Mouse (Mus musculus): ENCODE data around the gene Stat2. TPM values are rescaled to one million over a fixed set of nuclear protein-coding genes. Genes with fewer than 3 reads are reported as not detected.
"Not testable (repeated sequence)": the region's sequence is repeated elsewhere in the genome, so short reads cannot be mapped to it uniquely, and the experiment has no call there.

Stat2 gene
- polyA plus RNA-seq, 1 experiment from 2014 or later = 19.3 TPM

DNA sequence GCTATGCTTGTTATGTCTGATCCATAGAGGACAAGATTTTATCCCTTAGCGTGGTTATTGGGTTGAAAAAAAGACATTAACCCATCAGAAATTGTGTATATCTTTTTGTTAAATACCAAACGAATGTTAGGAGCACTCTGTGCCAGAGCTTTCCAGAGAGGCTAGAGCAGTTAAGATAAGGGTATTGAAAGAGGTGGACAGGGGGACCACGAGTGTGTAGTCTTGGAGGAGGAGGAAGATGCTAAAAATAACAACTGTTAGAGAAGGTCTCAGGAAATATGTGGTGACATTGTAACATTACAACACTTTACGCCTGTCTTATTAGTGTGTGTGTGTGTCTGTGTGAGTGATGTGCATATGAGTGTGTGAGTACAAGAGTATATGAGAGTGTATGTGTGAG, 40.5 kb downstream of the Stat2 start:
- 90% methylated on average over 4 of the region's 4 CpGs for WGBS
- no peak overlapping the region for H3K27ac ChIP-seq
- no peak overlapping the region for H3K4me3 ChIP-seq
- no peaks in the 10 kb centered on the region for H3K4me1 ChIP-seq (replicated peaks)
- no peaks in the 10 kb centered on the region for H3K9me3 ChIP-seq
- peaks cover 89% of the 10 kb centered on the region for H3K36me3 ChIP-seq
- H3K27me3 ChIP-seq (ENCODE audit: insufficient read depth, poor library complexity, severe bottlenecking) = no peaks in the 10 kb centered on the region
- DNase-seq (ENCODE audit: low spot score) = no peak

DNA sequence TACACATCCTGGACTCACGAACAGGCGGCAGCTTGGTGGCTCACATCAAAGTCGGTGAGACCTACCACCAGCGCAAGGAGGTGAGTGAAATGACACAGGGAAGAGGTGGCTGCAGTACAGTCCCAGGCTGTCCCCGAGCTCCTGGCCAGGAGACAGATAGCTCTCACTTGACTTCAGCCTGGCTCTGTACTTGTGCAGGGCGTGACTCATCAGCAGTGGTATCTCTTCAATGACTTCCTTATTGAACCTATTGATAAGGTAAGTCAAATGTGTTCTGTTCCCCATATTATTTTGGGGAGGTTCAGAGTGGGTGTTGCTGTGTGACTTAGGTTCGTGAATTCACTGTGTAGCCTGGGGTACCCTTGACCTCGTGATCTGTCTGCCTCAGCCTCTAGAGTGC, 45.2 kb downstream of the Stat2 start:
- WGBS = 93% methylated on average over 8 of the region's 8 CpGs
- H3K9me3 ChIP-seq = no peaks in the 10 kb centered on the region
- H3K4me1 ChIP-seq (replicated peaks) = no peaks in the 10 kb centered on the region
- no peak for DNase-seq (ENCODE audit: low spot score)
- H3K4me3 ChIP-seq = no peak overlapping the region
- H3K36me3 ChIP-seq = peaks cover 99% of the 10 kb centered on the region
- H3K27ac ChIP-seq = no peak overlapping the region
- H3K27me3 ChIP-seq (ENCODE audit: insufficient read depth, poor library complexity, severe bottlenecking) = no peaks in the 10 kb centered on the region

DNA sequence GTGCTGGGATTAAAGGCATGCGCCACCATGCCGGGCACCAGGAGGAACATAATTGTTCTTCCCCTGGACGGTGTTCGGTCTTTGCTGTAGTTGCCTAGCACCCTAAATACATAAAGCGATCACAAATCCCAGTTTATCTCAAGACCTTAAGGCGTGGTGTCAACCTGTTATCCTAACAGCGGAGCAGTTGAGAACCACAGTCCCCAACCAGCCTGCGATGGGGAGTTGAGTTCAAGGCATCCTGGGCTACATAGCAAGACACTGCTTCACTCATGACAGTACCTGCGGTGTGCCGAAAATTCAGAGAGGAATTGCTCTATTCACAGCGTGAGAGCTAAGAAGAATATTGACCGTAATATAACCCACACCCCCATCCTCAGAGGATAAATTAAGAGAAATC, 51.3 kb downstream of the Stat2 start:
- Histone ChIP-seq H3K9me3 (no peaks in the 10 kb centered on the region), H3K27ac (peak overlapping the region; percentile 99), H3K36me3 (peaks cover 73% of the 10 kb centered on the region), H3K4me3 (peak overlapping the region; percentile 87), H3K4me1 (replicated peaks) (peaks cover 19% of the 10 kb centered on the region), H3K27me3 (ENCODE audit: insufficient read depth, poor library complexity, severe bottlenecking) (no peaks in the 10 kb centered on the region)
- peak; percentile 21 for DNase-seq (ENCODE audit: low spot score)
- WGBS = 69% methylated on average over 12 of the region's 12 CpGs

DNA sequence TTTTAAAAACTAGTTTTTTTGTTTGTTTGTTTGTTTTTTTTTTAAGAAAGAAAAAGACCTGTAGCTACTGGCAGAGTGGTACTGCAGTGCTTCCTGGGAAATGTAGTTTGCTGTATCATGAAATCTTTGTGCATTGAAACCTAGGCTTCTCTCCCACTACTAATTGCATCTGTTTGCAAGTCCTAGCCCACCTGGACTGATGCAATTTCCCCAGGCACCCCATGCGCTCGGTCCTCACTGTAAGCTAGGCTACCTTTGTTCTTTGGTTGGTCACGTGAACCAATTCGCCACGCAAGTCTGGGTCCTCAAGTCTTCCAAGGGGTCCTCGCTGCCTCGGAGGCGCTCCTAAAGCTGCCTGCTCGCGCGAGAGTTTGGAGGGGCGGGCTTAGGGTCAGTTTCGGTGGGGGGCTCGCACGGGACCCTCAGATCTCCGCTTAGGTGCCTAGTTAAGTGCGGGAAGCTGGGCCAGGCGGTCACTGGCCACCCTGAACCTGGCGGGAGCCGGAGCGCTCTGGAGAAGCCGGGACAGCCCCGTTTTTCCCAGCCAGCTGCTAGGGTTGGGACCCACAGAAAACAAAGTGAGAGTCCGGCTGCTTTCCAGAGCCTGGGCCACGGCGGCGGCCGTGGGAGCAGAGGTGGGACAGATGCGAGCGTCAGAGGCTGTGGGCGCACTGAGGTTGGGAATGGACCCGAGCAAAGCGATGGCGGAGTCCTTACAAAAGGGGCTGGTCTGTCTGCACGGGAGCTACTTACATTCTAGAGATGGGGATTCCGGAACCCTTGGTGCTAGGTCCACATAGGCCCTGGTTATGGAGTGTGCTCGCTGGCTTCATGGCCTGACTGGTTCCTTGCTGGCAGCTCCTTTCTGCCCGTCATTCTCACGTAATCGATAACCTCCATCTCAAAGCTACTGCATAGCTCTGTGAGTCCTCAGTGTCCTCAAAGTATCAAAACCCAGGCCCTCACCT, 52.1 kb downstream of the Stat2 start, which contains the start of gene Cnpy2:
Gene Cnpy2 (plus strand): TSS at position 319 of the 968 bp plus-strand sequence.
- H3K4me1 ChIP-seq (replicated peaks) = peaks cover 19% of the 10 kb centered on the region
- no peaks in the 10 kb centered on the region for H3K9me3 ChIP-seq
- no peaks in the 10 kb centered on the region for H3K27me3 ChIP-seq (ENCODE audit: insufficient read depth, poor library complexity, severe bottlenecking)
- DNase-seq (ENCODE audit: low spot score) = peak; percentile 96
- peaks cover 73% of the 10 kb centered on the region for H3K36me3 ChIP-seq
- peak within 1 kb of the TSS; percentile 87 for H3K4me3 ChIP-seq
- H3K27ac ChIP-seq = peak within 1 kb of the TSS; percentile 99
- WGBS = under 1% methylated on average over 40 of the region's 40 CpGs

- Histone ChIP-seq H3K36me3 (peaks cover 73% of the 10 kb centered on the region), H3K27me3 (ENCODE audit: insufficient read depth, poor library complexity, severe bottlenecking) (no peaks in the 10 kb centered on the region), H3K4me3 (peak overlapping the region; percentile 87), H3K27ac (peak overlapping the region; percentile 99), H3K9me3 (no peaks in the 10 kb centered on the region), H3K4me1 (replicated peaks) (peaks cover 19% of the 10 kb centered on the region)
- no peak for DNase-seq (ENCODE audit: low spot score)
- WGBS = 85% methylated on average over 8 of the region's 8 CpGs
Measured at GRCm38 (mm10) chr10:128323516-128323915, 53.2 kb downstream of the Stat2 start.

- WGBS = 95% methylated on average over 8 of the region's 8 CpGs
- no peak overlapping the region for H3K27ac ChIP-seq
- peaks cover 58% of the 10 kb centered on the region for H3K36me3 ChIP-seq
- no peak overlapping the region for H3K4me3 ChIP-seq
- H3K4me1 ChIP-seq (replicated peaks) = peaks cover 15% of the 10 kb centered on the region
- H3K27me3 ChIP-seq (ENCODE audit: insufficient read depth, poor library complexity, severe bottlenecking) = no peaks in the 10 kb centered on the region
- H3K9me3 ChIP-seq = no peaks in the 10 kb centered on the region
- DNase-seq (ENCODE audit: low spot score) = no peak
Measured at GRCm38 (mm10) chr10:128326825-128327224, 56.5 kb downstream of the Stat2 start.

DNA sequence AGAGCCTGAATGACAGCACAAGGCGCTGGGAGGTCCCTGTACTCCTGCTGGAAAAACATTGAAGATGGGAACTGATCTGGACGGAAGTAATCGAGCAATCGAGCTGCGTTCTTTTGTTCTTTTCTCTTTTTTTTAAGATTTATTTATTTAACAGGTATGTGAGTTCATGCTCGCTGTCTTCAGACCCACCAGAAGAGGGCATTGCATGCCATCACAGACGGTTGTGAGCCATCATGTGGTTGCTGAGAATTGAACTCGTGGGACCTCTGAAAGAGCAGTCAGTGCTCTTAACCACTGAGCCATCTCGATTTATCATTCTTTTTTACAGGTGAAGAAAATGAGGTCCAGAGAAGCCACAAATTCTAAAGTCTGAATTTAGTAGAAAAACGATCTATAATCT, 57.3 kb downstream of the Stat2 start:
- H3K27ac ChIP-seq = no peak overlapping the region
- WGBS = 88% methylated on average over 10 of the region's 10 CpGs
- H3K4me3 ChIP-seq = no peak overlapping the region
- peaks cover 58% of the 10 kb centered on the region for H3K36me3 ChIP-seq
- DNase-seq (ENCODE audit: low spot score) = no peak
- H3K4me1 ChIP-seq (replicated peaks) = peaks cover 15% of the 10 kb centered on the region
- no peaks in the 10 kb centered on the region for H3K27me3 ChIP-seq (ENCODE audit: insufficient read depth, poor library complexity, severe bottlenecking)
- H3K9me3 ChIP-seq = no peaks in the 10 kb centered on the region

- DNase-seq (ENCODE audit: low spot score); H3K27me3 ChIP-seq (ENCODE audit: insufficient read depth, poor library complexity, severe bottlenecking); H3K4me1 ChIP-seq (replicated peaks); H3K9me3 ChIP-seq; H3K4me3 ChIP-seq; H3K27ac ChIP-seq: not testable (repeated sequence)
- 81% methylated on average over 6 of the region's 6 CpGs for WGBS
- peaks cover 21% of the 10 kb centered on the region for H3K36me3 ChIP-seq
Measured at GRCm38 (mm10) chr10:128332358-128333249, 62.2 kb downstream of the Stat2 start.

GRCm38 (mm10) chr10:128335582-128335981, 65.2 kb downstream of the Stat2 start:
- peaks cover 13% of the 10 kb centered on the region for H3K36me3 ChIP-seq
- H3K9me3 ChIP-seq = no peaks in the 10 kb centered on the region
- DNase-seq (ENCODE audit: low spot score) = peak; percentile 71
- H3K27ac ChIP-seq = no peak overlapping the region
- 7% methylated on average over 4 of the region's 4 CpGs for WGBS
- H3K27me3 ChIP-seq (ENCODE audit: insufficient read depth, poor library complexity, severe bottlenecking) = no peaks in the 10 kb centered on the region
- peaks cover 28% of the 10 kb centered on the region for H3K4me1 ChIP-seq (replicated peaks)
- no peak overlapping the region for H3K4me3 ChIP-seq

DNA sequence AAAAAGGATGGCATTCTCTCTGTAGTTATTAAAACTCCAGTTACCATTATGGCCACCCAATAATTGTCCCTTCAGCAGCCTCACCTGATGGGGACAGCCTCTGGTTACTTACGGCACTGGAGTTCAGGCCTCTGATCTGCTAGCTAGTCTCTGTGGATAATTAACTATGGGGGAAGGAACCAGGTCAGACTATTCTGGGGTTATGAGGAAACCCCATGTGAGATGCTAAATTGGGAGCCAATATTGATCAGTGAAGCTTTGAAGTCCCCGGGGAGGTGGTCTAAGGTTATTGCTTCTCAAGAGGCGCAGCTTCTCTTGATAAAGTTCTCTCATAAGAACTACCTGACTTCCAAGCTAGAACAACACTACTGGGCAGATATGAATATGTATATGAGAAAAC, 65.8 kb downstream of the Stat2 start:
- no peak overlapping the region for H3K27ac ChIP-seq
- H3K9me3 ChIP-seq = no peaks in the 10 kb centered on the region
- H3K4me1 ChIP-seq (replicated peaks) = peaks cover 28% of the 10 kb centered on the region
- no peaks in the 10 kb centered on the region for H3K27me3 ChIP-seq (ENCODE audit: insufficient read depth, poor library complexity, severe bottlenecking)
- DNase-seq (ENCODE audit: low spot score) = no peak
- WGBS = 96% methylated on average over 3 of the region's 3 CpGs
- H3K4me3 ChIP-seq = no peak overlapping the region
- peaks cover 18% of the 10 kb centered on the region for H3K36me3 ChIP-seq

GRCm38 (mm10) chr10:128336597-128336996, 66.2 kb downstream of the Stat2 start:
- no peaks in the 10 kb centered on the region for H3K27me3 ChIP-seq (ENCODE audit: insufficient read depth, poor library complexity, severe bottlenecking)
- peaks cover 22% of the 10 kb centered on the region for H3K36me3 ChIP-seq
- 88% methylated on average over 3 of the region's 3 CpGs for WGBS
- 0 out of 2 replicates have a peak overlapping the region, but pooled peaks have one; percentile 95 for H3K27ac ChIP-seq
- no peaks in the 10 kb centered on the region for H3K9me3 ChIP-seq
- H3K4me3 ChIP-seq = peak overlapping the region; percentile 100; the same call in 1 of the 2 replicates
- DNase-seq (ENCODE audit: low spot score) = no peak
- H3K4me1 ChIP-seq (replicated peaks) = peaks cover 28% of the 10 kb centered on the region

GRCm38 (mm10) chr10:128337306-128338181, 67.2 kb downstream of the Stat2 start, which contains the start of gene Cs:
Gene Cs (plus strand): TSS chr10:128337734.
- Histone ChIP-seq H3K4me1 (replicated peaks) (peaks cover 28% of the 10 kb centered on the region), H3K27ac (peak within 1 kb of the TSS; percentile 95), H3K36me3 (peaks cover 22% of the 10 kb centered on the region), H3K27me3 (ENCODE audit: insufficient read depth, poor library complexity, severe bottlenecking) (no peaks in the 10 kb centered on the region), H3K9me3 (no peaks in the 10 kb centered on the region), H3K4me3 (peak within 1 kb of the TSS; percentile 100)
- 2% methylated on average over 61 of the region's 61 CpGs for WGBS
- DNase-seq (ENCODE audit: low spot score) = peak; percentile 98
